Mouse (Mus musculus) thymus, adult 2 months (tissue): ENCODE measurements around the gene Tmco4.

Experiments
- CTCF ChIP-seq: fragments of 200-500 bp; IDR thresholded peaks from 2 replicates; pipeline ENCODE4 v1.5.1; 2012; ENCODE audit warnings: mild to moderate bottlenecking, control low read depth, low read length, moderate library complexity, borderline replicate concordance; ENCODE audit not compliant: control insufficient read depth, poor library complexity, insufficient read depth; ENCODE audit errors: extremely low read depth
- POLR2A ChIP-seq: fragments of 200-500 bp; IDR thresholded peaks from 2 replicates; pipeline ENCODE4 v1.6.1; 2012; ENCODE audit warnings: mild to moderate bottlenecking, low read length, control low read depth, moderate library complexity; ENCODE audit not compliant: control insufficient read depth, poor library complexity, insufficient read depth; ENCODE audit errors: extremely low read depth

- TF ChIP-seq CTCF = no peak
- TF ChIP-seq POLR2A = no peak
Observed at GRCm38 (mm10) chr4:139007353-139007752, 34.7 kb downstream of the Tmco4 start.
